Mouse (Mus musculus): Measurements from ENCODE around the gene Tomm20.
"Not testable (repeated sequence)": the region's sequence is repeated elsewhere in the genome, so short reads cannot be mapped to it uniquely, and the experiment has no call there.

Gene Tomm20

GRCm38 (mm10) chr8:126945730-126946163 is at the start of gene Tomm20:
TSS of gene Tomm20 (minus strand) at chr8:126945844.
- peak; percentile 99 for DNase-seq (ENCODE audit: low spot score)

DNA sequence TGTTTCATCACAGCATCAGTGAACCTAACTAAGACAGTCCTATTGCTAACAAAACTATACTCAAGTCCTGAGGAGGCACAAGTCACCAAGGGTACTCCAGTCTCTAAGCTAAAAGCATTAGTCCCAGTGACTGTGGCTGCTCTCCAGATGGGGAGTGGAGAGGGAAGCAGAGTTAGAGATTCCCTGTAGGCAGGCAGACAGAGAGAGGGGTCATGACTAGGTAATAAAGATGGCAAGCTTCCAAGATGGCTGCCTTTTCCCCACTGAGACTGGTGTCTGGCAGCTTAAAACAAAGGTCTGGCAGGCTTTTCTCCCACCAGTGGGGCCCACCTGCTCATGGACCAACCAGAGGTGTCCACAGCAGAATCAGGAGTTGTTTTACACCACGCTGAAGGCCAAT is 48.9 kb upstream of the Tomm20 start:
- DNase-seq (ENCODE audit: low spot score): no peak

GRCm38 (mm10) chr8:126989363-126990153 is 43.9 kb upstream of the Tomm20 start:
- no peak for DNase-seq (ENCODE audit: low spot score)

GRCm38 (mm10) chr8:126988346-126989006 is 42.8 kb upstream of the Tomm20 start:
- peak; percentile 57 for DNase-seq (ENCODE audit: low spot score)

DNA sequence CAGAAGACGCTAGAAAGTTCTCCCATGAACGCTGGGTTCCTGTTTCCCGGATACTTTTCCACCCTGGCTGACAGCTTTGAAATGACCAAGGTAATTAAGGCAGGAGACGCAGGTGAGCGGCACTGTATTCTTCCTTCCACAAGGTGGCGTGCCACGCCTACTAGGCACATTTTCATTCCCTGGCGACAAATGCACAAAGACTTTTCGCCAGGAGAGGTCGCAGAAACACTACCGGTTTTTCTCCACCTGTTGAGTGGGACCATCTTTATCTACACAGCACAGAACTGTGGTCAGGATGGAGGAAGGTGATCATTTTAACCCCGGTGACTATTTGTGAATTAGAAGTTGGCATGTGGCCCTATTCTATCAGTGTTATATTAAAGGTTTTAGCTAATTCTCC is 40.9 kb upstream of the Tomm20 start:
- DNase-seq (ENCODE audit: low spot score): peak; percentile 86

DNA sequence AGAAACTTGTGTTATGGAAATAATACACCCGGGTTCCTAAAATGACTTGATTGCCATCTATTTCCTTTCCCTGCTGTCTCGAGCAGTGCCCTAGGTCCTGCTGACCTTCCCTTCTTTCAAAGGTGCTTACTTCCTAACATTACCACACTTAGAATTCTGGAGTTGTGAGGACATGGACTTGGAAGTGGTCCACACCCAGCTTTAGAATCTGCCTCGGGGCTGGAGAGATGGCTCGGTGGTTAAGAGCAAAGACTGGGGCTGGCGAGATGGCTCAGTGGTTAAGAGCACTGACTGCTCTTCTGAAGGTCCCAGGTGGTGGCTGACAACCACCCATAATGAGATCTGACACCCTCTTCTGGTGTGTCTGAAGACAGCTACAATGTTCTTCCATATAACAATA is 34.4 kb upstream of the Tomm20 start:
- DNase-seq (ENCODE audit: low spot score): no peak

GRCm38 (mm10) chr8:126979091-126979920 is 33.7 kb upstream of the Tomm20 start:
- no peak for DNase-seq (ENCODE audit: low spot score)

GRCm38 (mm10) chr8:126978535-126978934 is 32.9 kb upstream of the Tomm20 start:
- DNase-seq (ENCODE audit: low spot score): not testable (repeated sequence)

DNA sequence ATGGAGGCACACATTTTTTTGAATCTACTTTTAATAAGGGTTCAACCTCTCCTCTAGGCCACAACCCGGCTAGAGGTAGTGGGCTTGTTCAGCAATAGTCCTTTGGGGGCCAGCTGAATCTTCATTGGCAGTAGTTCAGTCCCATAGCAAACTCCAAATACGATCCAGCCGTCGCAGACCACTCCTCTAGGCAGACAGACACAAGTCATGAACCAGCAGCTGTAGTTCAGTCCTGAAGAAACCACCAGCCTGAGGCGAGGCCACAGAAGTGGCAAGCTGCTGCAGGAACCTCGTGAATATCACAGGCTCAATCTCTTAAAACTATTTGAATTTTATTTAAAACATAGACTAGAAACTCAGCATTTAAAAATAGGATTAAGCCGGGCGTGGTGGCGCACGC is 32.4 kb upstream of the Tomm20 start:
- DNase-seq (ENCODE audit: low spot score): no peak

GRCm38 (mm10) chr8:126976608-126977348 is 31.1 kb upstream of the Tomm20 start:
- DNase-seq (ENCODE audit: low spot score): no peak

- DNase-seq (ENCODE audit: low spot score): no peak
Observed at GRCm38 (mm10) chr8:126975706-126976105, 30.1 kb upstream of the Tomm20 start.

DNA sequence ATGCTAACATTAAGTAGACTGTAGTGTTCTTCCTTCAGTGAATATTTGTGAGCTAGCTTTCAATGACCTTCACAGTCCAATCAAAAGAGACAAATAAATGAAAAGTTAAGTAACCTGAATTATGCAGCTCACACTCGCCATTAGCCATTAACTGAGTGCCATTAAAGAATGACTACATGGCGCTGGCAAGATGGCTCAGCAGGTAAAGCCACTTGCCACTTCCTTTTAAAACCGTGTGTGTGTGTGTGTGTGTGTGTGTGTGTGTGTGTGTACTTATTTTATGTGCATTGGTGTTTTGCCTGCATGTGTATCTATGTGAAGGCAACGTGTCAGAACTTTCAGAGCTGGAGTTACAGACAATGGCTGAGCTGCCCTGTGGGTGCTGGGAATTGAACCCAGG is 28.9 kb upstream of the Tomm20 start:
- DNase-seq (ENCODE audit: low spot score): no peak

DNA sequence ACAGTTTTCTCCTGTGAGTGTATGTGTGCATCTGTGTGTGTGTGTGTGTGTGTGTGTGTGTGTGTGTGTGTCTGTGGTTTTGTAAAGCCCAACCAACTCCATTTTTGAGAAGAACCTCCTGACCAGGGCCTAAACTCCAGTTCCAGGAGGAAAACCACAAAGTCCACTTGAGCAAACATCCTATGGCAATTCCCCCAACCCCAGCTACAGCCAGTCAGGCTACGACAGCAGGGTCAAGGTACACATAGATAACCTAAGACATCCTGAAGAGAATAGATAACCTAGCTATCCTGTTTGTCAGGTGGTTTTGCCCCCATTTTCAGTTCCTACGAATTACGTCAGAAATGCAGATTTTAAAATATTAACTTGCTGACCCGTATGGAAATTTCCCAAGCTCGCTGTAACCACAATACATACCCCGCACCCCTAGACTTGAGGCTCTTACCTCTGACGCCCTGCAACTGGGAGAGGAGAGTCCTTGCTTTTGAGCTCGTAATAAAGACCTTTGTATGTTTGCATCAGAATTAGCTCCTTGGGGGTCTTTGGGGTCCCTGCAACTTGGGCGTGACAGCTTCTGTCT is 28.1 kb upstream of the Tomm20 start:
- DNase-seq (ENCODE audit: low spot score): no peak

DNA sequence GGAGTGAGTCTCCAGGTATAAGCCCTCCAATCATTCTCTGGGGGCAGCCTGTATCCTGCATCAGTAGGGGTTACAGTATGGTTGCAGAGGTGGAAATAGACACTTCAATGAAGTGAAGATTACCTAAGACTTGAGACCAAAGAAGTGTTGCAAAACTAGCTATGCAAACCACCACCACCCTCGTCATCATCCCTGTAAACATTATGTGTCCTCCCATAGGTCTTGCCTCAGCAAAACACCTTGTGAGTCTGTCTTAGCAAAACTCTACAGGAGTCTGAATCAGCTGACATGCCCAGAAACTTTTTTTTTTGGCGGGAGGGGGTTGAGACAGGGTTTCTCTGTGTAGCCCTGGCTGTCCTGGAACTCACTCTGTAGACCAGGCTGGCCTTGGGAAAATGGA is 27.0 kb upstream of the Tomm20 start:
- DNase-seq (ENCODE audit: low spot score): no peak

DNA sequence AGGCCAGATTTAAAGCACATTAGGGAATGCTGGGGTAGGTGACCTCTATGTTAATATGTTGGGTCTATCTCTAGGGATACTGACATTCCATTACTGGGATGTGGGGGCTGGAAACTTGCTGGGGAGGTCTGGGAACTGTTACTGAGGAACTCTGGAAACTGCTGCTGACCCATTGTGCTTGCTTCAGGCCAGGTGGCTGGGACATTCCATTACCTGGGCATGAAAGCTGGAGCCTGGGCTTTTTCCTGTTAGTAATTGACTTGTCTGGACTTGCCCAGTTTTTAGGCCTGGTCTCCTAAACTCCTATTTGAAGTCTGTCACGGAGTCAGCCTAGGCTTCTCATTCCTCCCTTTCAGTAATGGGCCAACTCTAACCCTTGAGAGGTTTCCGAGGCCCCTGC is 26.5 kb upstream of the Tomm20 start:
- DNase-seq (ENCODE audit: low spot score): no peak

DNA sequence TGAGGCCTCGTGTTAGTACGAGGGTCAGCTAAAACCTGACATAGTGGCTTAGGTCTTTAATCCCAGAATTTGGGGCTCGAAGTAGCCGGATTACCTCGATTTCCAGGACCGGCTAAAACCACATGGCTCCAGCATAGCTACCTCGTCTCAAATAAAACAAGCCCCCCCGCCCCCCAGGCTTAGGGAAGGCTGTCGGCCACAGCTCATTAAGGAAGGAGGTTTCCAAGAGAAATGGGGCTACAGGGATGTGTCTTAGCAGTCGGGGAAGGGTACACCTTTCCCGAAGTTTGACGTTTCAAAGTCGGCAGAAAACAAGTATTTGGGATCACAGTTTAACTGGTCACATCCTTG is 25.6 kb upstream of the Tomm20 start:
- no peak for DNase-seq (ENCODE audit: low spot score)

GRCm38 (mm10) chr8:126970579-126971313 is 25.1 kb upstream of the Tomm20 start, which contains the start of gene Rbm34:
TSS of gene Rbm34 (minus strand) at chr8:126971071.
- DNase-seq (ENCODE audit: low spot score): peak; percentile 92

DNA sequence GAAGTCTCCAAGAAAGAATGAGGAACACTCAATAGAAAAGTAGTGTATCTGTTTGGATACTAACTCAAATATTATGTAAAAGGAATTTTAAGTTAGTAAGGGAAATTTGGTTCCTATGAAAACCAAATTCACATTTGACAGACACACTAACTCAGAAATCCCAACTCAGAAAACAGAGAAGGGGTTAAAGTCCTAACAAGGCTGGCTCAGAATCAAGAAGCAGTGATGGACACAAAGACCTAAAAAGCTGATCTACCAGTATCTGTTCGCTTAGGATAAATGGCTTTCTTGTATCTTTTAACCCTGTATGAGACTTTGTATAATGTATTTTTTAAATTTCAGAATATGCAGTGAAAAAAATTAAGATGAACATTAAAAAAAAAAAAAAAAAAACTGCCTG is 23.9 kb upstream of the Tomm20 start:
- DNase-seq (ENCODE audit: low spot score): no peak

DNA sequence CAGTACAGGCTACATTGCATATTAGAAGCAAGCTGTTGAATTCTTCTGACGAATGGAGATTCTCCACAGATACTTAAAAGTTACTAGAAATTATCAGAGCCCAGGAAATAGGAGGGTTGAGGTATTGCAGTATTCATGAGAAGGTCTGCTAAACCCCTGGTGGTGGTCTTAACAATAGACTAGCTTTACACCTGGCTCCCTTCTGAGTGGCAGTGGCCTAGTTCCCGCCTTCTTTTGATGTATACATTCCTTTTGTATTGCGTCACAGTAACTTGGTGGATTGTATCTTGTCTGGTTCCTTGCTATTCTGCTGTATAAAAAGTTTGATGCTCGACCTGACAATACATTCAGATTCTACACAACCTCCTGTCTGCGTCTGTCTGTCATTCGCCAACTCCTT is 22.5 kb upstream of the Tomm20 start:
- no peak for DNase-seq (ENCODE audit: low spot score)

- DNase-seq (ENCODE audit: low spot score): no peak
Observed at GRCm38 (mm10) chr8:126965246-126965645, 19.6 kb upstream of the Tomm20 start.

DNA sequence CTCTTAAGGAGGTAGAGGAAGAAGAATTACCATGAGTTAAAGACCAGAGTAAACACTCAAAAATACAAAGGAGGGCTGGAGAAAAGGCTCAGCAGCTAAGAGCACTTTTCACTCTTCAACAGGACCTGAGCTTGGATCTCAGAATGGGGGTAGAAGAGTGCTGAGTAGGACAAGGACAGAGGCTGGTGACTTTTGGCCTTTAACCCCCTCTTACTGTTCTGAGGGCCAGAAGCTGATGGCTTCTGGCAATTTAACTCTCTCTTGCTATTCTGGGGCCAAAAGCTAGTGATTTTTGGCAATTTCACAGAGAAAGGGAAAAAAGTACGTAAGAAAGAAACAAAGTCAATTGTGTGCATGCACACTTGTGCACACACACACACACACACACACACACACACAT is 17.2 kb upstream of the Tomm20 start:
- no peak for DNase-seq (ENCODE audit: low spot score)
